In the genomic region with DNA sequence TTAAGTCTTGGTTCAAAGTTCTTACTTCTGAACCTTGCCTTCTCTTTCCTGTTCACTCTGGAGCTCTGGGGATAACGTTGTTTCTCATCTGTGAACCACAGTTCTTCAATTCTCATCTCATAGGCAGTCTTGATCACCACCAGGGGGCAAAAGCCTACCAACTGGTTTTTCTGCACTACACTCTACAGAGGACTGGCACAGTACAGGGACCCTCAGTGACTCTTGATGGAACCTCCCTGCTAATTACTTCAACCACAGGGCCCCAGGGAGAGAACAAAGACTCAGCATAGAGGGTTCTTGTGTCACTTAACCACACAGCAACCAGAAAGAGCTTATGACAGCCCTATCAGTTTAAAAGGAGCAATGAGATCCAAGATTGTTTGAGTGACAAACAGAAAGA, we compare ENCODE assay signal across 8 mouse cellular contexts. TPM values are rescaled to one million over a fixed set of nuclear protein-coding genes. Genes with fewer than 3 reads are reported as not detected.
A peak's percentile ranks its signal among the peaks of the same experiment; 100 is the strongest.
DNase-seq lines count a peak whose midpoint lies in the region; ATAC-seq lines count a peak whose summit lies in the region.

No protein-coding gene starts in this region.

- no peak for ATAC-seq in cerebellum, adult (ENCODE audit: insufficient number of reproducible peaks, low FRiP score, low TSS enrichment)
- ATAC-seq in hindbrain, embryonic 13.5 days (ENCODE audit: low FRiP score), result no peak
- ATAC-seq in megakaryocyte, adult 5-6 weeks (ENCODE audit: poor library complexity, severe bottlenecking), result peak; percentile 75

- DNase-seq in cerebellum, adult 11 months, result peak; percentile 36
- DNase-seq in cerebellum, postnatal 25 days, result peak; percentile 54 to 74
- peak; percentile 10 to 34 for DNase-seq in frontal cortex, postnatal 25 days (ENCODE audit: low spot score in 2 of 2)
- peak; percentile 57 to 61 for DNase-seq in left cerebral cortex, adult 18-20 months (ENCODE audit: low spot score in 2 of 2)
- peak; percentile 67 for DNase-seq in right cerebral cortex, adult 18-20 months

- no peaks in the 10 kb centered on the region for H3K9me3 ChIP-seq in hindbrain, embryonic 13.5 days

- no peaks in the 10 kb centered on the region for H3K27me3 ChIP-seq in hindbrain, embryonic 13.5 days

- WGBS in hindbrain, embryonic 13.5 days, result 3% methylated on average over 1 of the region's 1 CpGs

- H3K9ac ChIP-seq in hindbrain, embryonic 13.5 days, result no peak overlapping the region

- H3K4me1 ChIP-seq in hindbrain, embryonic 13.5 days (replicated peaks), result peaks cover 23% of the 10 kb centered on the region

- peak overlapping the region; percentile 79 for H3K4me2 ChIP-seq in hindbrain, embryonic 13.5 days

- no peak overlapping the region for H3K27ac ChIP-seq in hindbrain, embryonic 13.5 days

- no peak overlapping the region for H3K4me3 ChIP-seq in hindbrain, embryonic 13.5 days

- no peaks in the 10 kb centered on the region for H3K36me3 ChIP-seq in hindbrain, embryonic 13.5 days

RNA-seq across cellular contexts. Expression of gene Ssh2, which starts 1.3 kb away (rescaled TPM):
- polyA plus RNA-seq in hindbrain, embryonic 13.5 days (2015; fragmentation: Nextera tagmentation; extraction: Ambion mirVana), result 16.4 and 17.9 TPM in 2 replicates
- 10 to 100 TPM; 29.5 to 30.1 TPM for total RNA-seq in left cerebral cortex, adult 18-20 months (2021)
- 104 and 109 TPM in 2 replicates for total RNA-seq in megakaryocyte, adult 5-6 weeks (2015)
- total RNA-seq in megakaryocyte, adult 5-6 weeks (2017), result 84.5 and 97.2 TPM in 2 replicates

RNA-seq across cellular contexts. Expression of gene Efcab5, which starts 26.0 kb away (rescaled TPM):
- 0.62 and 0.71 TPM in 2 replicates for polyA plus RNA-seq in hindbrain, embryonic 13.5 days (2015; fragmentation: Nextera tagmentation; extraction: Ambion mirVana)
- 1 to 10 TPM; 2.9 to 3.1 TPM for total RNA-seq in left cerebral cortex, adult 18-20 months (2021)
- total RNA-seq in megakaryocyte, adult 5-6 weeks (2015), result 1.3 TPM in 2 replicates
- 0.99 and 2.6 TPM in 2 replicates for total RNA-seq in megakaryocyte, adult 5-6 weeks (2017)
